Mouse (Mus musculus) neural tube, embryonic 14.5 days (tissue): ENCODE results near the gene Il4i1. TPM values are rescaled to one million over a fixed set of nuclear protein-coding genes. Genes with fewer than 3 reads are reported as not detected.

Experiments used
- ATAC-seq: fragments of 200-750 bp; cut with Nextera tagmentation; 2 replicates; pipeline ENCODE4 v1.8.0; 2017; ENCODE audit warnings: low read depth, mild to moderate bottlenecking, moderate TSS enrichment, moderate library complexity
- H3K27ac ChIP-seq: fragments of 300-500 bp; sonication (generic); 2 replicates; pipeline ENCODE4 v1.5.1; 2014; ENCODE audit warnings: low read depth, mild to moderate bottlenecking, control low read depth, low read length, moderate library complexity, mixed read lengths
- H3K27me3 ChIP-seq: fragments of 300-500 bp; sonication (generic); 2 replicates; pipeline ENCODE4 v1.6.1; 2014; ENCODE audit warnings: low read length; ENCODE audit not compliant: control insufficient read depth, insufficient read depth
- H3K36me3 ChIP-seq: fragments of 300-500 bp; sonication (generic); 2 replicates; pipeline ENCODE4 v1.6.1; 2014; ENCODE audit warnings: low read length, mixed read lengths; ENCODE audit not compliant: control insufficient read depth, insufficient read depth
- H3K4me1 ChIP-seq: fragments of 300-500 bp; sonication (generic); 2 replicates; pipeline ENCODE4 v1.6.1; 2014; ENCODE audit warnings: low read length; ENCODE audit not compliant: control insufficient read depth, insufficient read depth
- H3K4me2 ChIP-seq: fragments of 300-500 bp; sonication (generic); 2 replicates; pipeline ENCODE4 v1.6.1; 2014; ENCODE audit warnings: mild to moderate bottlenecking, low read depth, low read length, control low read depth
- H3K4me3 ChIP-seq: fragments of 300-500 bp; sonication (generic); 2 replicates; pipeline ENCODE4 v1.5.1; 2014; ENCODE audit warnings: low read depth, low read length, control low read depth, mixed read lengths
- H3K9ac ChIP-seq: fragments of 300-500 bp; sonication (generic); replicated peaks from 2 replicates; pipeline ENCODE4 v1.6.1; 2014; ENCODE audit warnings: low read depth, mild to moderate bottlenecking, control low read depth, low read length, mixed read lengths
- H3K9me3 ChIP-seq: fragments of 300-500 bp; sonication (generic); 2 replicates; pipeline ENCODE4 v1.6.1; 2016; ENCODE audit warnings: low read length; ENCODE audit not compliant: control insufficient read depth
- whole genome bisulfite sequencing: fragments of 180-500 bp; shearing (Covaris S2); extraction: QIAGEN DNeasy Blood & Tissue Kit; methylation state at CpG from one replicate; pipeline ENCODE4 v1.1.7; 2014; 5-methylcytosine and 5-hydroxymethylcytosine counted together
- polyA plus RNA-seq: library from polyadenylated mRNA; unstranded; fragments of >200 nt; fragmentation: Nextera tagmentation; extraction: Ambion mirVana; gene quantifications from 2 replicates; pipeline ENCODE4 v1.2.1, GENCODE M21; 2014

The Il4i1 gene
- polyA plus RNA-seq, 1 experiment from 2014 or later, result 1.7 TPM

DNA sequence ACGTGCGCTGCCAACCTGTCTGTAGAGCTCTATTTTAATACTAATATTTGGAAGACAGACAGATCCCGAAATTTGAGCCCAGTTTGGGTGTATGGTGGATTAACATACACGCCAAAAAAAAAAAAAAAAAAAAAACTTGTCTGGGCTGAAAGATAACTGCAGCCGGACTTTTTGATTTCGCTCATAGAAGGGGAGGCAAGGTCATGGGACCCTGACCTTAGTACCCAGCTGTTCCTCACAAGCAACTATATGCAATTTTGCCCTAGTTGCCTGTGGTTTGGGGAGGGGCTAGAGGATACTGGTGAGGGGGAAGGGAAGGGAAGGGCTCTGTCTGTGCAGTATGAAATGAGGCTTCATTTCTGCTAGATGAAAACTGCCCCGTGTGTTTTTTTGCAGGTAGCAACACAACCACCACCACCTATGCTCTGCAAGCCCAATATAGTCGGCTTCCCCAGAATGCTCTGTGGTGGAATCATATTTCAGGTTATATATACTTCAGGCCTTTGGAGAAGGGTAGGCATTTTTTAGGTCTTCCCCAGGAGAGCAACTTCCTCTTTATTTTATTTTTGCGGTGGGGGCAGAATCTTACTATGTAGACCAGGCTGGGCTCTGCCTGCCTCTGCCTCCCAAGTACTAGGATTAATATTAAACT lies 40.2 kb downstream of the Il4i1 start:
- Histone ChIP-seq H3K36me3 (peaks cover 8% of the 10 kb centered on the region; the same call in 1 of the 2 replicates), H3K27ac (peak overlapping the region; percentile 87), H3K4me2 (peak overlapping the region; percentile 71), H3K4me3 (peak overlapping the region; percentile 55; the same call in 1 of the 2 replicates), H3K27me3 (no peaks in the 10 kb centered on the region), H3K9ac (0 out of 2 replicates have a peak overlapping the region, but pooled peaks have one; percentile 2), H3K4me1 (peaks cover 27% of the 10 kb centered on the region), H3K9me3 (no peaks in the 10 kb centered on the region)
- 75% methylated on average over 9 of the region's 9 CpGs for WGBS
- no peak for ATAC-seq

DNA sequence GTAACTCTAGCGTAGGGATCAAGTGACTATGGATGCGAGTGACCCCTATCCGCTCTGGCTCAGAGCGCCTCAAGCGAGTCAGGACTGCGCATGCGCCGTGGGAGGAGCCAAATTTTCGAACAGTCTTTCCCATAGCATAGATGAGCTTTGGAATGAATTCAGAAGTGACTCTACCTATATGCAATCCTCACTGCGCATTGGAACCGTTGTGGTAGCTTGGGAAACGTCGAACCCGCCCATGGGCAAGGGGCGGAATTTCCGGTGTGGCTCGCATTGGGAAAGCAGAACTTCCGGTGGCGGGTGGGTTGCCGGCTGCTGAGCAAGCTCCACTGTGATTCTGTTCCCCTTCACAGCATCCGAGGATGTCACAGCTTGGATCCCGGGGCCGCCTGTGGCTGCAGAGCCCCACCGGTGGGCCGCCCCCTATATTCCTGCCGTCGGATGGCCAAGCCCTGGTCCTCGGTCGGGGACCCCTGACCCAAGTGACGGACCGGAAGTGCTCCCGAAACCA lies 40.9 kb downstream of the Il4i1 start, which contains the start of gene Pnkp:
Gene Pnkp (plus strand): TSS at position 98 of the 511 bp plus-strand sequence.
- Histone ChIP-seq H3K9ac (peak within 1 kb of the TSS; percentile 63), H3K9me3 (no peaks in the 10 kb centered on the region), H3K4me3 (peak within 1 kb of the TSS; percentile 55), H3K4me2 (peak within 1 kb of the TSS; percentile 71), H3K27me3 (no peaks in the 10 kb centered on the region), H3K4me1 (peaks cover 25% of the 10 kb centered on the region), H3K36me3 (peaks cover 13% of the 10 kb centered on the region), H3K27ac (peak within 1 kb of the TSS; percentile 87)
- WGBS, result under 1% methylated on average over 32 of the region's 32 CpGs
- peak; percentile 57 for ATAC-seq

DNA sequence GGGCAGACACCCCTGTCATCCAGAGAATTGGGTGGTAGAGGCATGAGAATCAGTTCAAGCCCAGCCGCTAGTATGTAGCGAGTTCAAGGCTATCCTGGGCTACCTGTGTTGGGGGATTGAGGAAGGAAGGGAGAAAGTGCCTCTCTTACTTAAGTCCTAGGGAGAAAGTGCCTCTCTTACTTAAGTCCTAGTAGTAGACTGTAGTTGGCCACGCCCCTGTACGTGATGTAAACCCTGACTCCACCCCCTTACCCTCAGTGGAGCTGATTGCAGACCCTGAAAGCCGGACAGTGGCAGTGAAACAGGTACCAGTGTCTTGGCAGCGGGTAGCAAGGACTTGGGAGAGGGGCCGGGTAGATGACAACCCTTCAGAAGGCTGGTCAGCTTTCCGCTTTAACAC lies 41.7 kb downstream of the Il4i1 start:
- no peaks in the 10 kb centered on the region for H3K9me3 ChIP-seq
- H3K4me3 ChIP-seq, result peak overlapping the region; percentile 55
- H3K27me3 ChIP-seq, result no peaks in the 10 kb centered on the region
- H3K9ac ChIP-seq, result peak overlapping the region; percentile 63
- H3K36me3 ChIP-seq, result peaks cover 21% of the 10 kb centered on the region
- H3K4me1 ChIP-seq, result peaks cover 25% of the 10 kb centered on the region
- H3K27ac ChIP-seq, result peak overlapping the region; percentile 87; the same call in 1 of the 2 replicates
- 24% methylated on average over 8 of the region's 8 CpGs for WGBS
- peak overlapping the region; percentile 71 for H3K4me2 ChIP-seq
- no peak for ATAC-seq

DNA sequence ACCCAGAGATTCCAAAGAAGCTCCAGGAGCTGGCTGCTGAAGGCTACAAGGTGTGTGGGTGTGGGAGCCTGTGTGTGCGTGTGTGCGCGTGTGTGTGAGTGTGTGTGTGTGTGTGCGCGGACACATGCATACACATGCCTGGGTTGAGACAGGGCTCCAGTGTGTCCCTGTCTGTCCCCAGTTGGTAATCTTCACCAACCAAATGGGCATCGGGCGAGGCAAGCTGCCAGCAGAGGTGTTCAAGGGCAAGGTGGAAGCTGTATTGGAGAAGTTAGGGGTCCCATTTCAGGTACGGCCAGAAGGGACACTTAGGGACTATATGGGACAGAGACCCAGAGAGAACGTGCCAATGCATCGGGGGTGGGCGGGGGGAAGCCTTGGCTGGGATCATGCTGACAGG lies 43.7 kb downstream of the Il4i1 start:
- H3K9ac ChIP-seq, result no peak overlapping the region
- peaks cover 39% of the 10 kb centered on the region for H3K36me3 ChIP-seq
- H3K4me1 ChIP-seq, result peaks cover 19% of the 10 kb centered on the region
- no peak overlapping the region for H3K4me3 ChIP-seq
- no peaks in the 10 kb centered on the region for H3K9me3 ChIP-seq
- 92% methylated on average over 11 of the region's 11 CpGs for WGBS
- H3K27me3 ChIP-seq, result no peaks in the 10 kb centered on the region
- H3K27ac ChIP-seq, result no peak overlapping the region
- ATAC-seq, result no peak
- H3K4me2 ChIP-seq, result no peak overlapping the region

DNA sequence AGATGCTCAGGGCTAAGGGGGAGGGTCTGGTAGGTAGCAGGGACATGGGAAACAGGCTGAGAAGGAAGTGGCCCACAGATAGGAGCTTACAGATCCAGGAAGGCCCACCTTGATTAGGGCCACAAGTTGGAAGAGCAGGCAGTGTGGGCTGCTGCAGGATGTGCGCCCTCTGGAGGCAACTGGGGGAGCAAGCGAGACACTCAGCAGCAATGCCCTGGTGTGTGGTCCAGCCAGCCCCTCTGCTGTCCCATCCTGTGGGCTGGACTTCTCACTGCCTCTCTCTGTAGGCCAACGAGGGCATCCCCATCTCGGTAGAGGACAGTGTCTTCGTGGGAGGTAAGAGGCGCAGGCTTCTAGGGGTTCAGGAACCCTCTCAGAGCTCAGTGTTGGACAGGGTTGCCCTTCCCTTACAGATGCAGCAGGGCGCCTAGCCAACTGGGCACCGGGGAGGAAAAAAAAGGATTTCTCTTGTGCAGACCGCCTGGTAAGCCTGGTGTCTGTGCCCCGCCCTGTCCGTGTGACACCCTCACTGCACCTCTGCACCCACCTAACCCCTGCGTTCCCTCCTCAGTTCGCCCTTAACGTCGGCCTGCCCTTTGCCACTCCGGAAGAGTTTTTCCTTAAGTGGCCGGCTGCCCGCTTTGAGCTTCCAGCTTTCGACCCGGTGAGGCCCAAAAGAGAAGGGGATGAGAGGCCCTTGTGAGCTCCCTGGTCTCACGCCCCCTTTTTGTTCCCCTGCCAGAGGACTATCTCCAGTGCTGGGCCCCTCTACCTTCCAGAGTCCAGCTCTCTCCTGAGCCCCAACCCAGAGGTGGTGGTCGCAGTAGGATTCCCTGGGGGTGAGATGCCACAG lies 44.6 kb downstream of the Il4i1 start:
- H3K4me1 ChIP-seq, result peaks cover 19% of the 10 kb centered on the region
- no peak overlapping the region for H3K4me3 ChIP-seq
- peak; percentile 26; the same call in 1 of the 2 replicates for ATAC-seq

DNA sequence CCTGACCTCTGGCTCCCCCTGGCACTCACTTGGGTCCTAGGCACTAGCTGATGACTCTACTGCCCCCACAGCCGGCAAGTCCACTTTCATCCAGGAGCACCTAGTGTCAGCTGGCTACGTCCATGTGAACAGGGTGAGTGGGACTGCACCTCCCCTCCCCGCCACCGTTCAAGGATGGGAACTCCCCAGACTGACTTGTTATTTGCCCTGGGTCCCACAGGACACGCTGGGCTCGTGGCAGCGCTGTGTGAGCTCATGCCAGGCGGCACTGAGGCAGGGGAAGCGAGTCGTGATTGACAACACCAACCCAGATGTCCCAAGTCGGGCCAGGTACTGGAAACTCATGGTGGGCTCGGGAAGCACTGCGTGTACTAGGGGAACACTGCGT lies 45.2 kb downstream of the Il4i1 start:
- H3K4me1 ChIP-seq, result peaks cover 23% of the 10 kb centered on the region
- no peak overlapping the region for H3K9ac ChIP-seq
- no peak overlapping the region for H3K4me2 ChIP-seq
- no peak for ATAC-seq
- H3K36me3 ChIP-seq, result peaks cover 44% of the 10 kb centered on the region
- H3K4me3 ChIP-seq, result no peak overlapping the region
- H3K9me3 ChIP-seq, result no peaks in the 10 kb centered on the region
- H3K27me3 ChIP-seq, result no peaks in the 10 kb centered on the region
- WGBS, result 73% methylated on average over 14 of the region's 14 CpGs
- H3K27ac ChIP-seq, result no peak overlapping the region

More for the DNA sequence above, 44.6 kb downstream of the Il4i1 start:
- Histone ChIP-seq H3K9ac (no peak overlapping the region), H3K27ac (no peak overlapping the region; the same call in 1 of the 2 replicates), H3K9me3 (no peaks in the 10 kb centered on the region), H3K36me3 (peaks cover 44% of the 10 kb centered on the region), H3K27me3 (no peaks in the 10 kb centered on the region), H3K4me2 (no peak overlapping the region)
- WGBS, result 61% methylated on average over 22 of the region's 22 CpGs

DNA sequence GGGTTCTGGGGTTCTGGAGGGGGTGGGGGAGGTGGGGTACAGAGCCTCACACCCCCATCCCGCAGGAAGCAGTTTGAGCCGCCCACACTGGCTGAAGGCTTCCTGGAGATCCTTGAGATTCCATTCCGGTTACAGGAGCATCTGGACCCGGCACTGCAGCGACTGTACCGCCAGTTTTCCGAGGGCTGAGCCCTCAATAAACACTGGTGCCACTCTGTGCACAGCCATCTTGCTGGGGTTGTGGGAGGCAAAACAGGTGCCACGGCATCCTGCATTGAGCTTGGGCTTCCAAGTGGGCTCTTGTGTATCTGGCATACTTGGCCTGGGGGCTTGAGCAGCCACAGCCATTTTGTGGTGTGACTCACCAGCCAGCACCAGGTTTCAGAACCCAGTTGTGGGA lies 46.2 kb downstream of the Il4i1 start:
- Histone ChIP-seq H3K36me3 (peaks cover 49% of the 10 kb centered on the region), H3K4me1 (peaks cover 31% of the 10 kb centered on the region), H3K4me3 (no peak overlapping the region), H3K9ac (no peak overlapping the region), H3K4me2 (no peak overlapping the region), H3K9me3 (no peaks in the 10 kb centered on the region), H3K27me3 (no peaks in the 10 kb centered on the region), H3K27ac (no peak overlapping the region)
- ATAC-seq, result no peak
- 86% methylated on average over 8 of the region's 8 CpGs for WGBS

DNA sequence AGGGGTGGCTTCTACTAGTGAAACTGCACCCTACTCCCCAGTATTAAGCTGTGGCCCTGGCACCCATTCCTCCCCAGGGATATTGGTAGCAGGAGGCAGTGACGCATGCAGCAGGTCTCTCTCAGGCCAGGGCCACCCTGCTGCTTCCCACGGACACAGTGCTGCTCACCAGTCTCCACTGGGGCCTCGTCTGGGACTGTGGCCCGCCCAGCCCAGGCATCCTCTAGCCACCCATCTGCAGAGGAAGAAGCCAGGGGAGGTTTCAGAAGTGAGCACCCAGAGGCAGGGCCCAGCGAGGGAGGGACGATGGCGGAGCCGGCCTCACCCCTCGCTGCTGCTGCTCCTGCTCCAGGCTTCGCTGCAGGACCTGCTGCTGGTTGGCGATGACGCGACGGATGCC lies 47.0 kb downstream of the Il4i1 start:
- Histone ChIP-seq H3K36me3 (peaks cover 49% of the 10 kb centered on the region), H3K4me3 (no peak overlapping the region), H3K9ac (no peak overlapping the region), H3K27ac (no peak overlapping the region), H3K4me1 (peaks cover 33% of the 10 kb centered on the region), H3K4me2 (no peak overlapping the region), H3K27me3 (no peaks in the 10 kb centered on the region), H3K9me3 (no peaks in the 10 kb centered on the region)
- 86% methylated on average over 14 of the region's 14 CpGs for WGBS
- ATAC-seq, result no peak
